Mouse (Mus musculus) small intestine, adult 2 months (tissue): ENCODE data around the gene Cpa2.

Source experiments
- CTCF ChIP-seq: fragments of 200-500 bp; IDR thresholded peaks from 2 replicates; pipeline ENCODE4 v1.5.1; 2012; ENCODE audit warnings: low read depth, mild to moderate bottlenecking, control low read depth, inconsistent platforms, low read length, moderate library complexity, mixed read lengths; ENCODE audit not compliant: insufficient replicate concordance, insufficient read length; ENCODE audit errors: extremely low read depth
- POLR2A ChIP-seq: fragments of 200-500 bp; IDR thresholded peaks from 2 replicates; pipeline ENCODE4 v1.6.1; 2012; ENCODE audit warnings: low read depth, mild to moderate bottlenecking, control low read depth, inconsistent platforms, low read length, moderate library complexity

DNA sequence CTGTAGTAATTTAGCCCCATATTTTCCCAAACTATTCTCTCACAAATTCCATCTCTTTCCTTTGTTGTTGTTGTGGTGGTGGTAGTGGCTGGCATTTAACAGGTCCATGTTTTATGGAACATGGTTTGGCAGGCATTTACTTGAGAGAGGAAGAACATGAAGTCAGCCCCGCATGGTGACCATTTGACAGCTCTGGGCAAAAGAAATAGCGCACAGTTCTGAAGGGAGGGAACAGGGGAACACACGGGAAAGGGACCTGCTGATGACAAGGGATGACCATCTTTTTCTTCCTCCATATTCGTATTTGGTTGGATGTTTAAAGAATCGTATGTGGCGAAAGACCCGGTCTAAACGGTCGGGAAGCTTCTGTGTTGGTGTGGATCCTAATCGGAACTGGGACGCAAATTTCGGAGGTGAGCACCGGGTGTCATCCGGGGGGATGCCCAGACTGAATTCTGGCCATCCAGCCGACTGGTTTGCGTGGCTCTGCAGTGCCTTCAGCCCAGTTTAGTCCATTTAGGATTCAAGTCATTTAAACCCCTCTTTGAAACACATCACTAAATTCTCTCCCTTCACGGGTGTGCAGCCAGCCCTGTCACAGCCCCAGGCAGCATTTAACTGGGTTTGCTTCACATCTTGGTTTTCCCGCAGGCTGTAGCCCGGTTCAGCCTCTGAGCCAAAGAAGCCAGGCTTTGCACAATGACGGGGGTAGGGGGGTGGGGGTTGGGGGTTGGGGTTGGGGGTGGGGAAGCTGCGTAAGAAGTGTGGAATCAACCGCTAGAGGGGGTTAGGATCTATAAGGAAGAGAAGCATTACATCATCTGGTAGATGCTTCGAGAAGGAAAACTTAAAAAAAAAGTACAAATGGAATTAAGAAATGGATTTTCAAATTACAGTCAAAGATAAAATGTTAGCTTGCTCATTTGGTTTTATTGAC is 10.5 kb downstream of the Cpa2 start:
- no peak for TF ChIP-seq POLR2A
- no peak for TF ChIP-seq CTCF
